Mouse (Mus musculus): Measurements from ENCODE around the gene Rfx8.

DNA sequence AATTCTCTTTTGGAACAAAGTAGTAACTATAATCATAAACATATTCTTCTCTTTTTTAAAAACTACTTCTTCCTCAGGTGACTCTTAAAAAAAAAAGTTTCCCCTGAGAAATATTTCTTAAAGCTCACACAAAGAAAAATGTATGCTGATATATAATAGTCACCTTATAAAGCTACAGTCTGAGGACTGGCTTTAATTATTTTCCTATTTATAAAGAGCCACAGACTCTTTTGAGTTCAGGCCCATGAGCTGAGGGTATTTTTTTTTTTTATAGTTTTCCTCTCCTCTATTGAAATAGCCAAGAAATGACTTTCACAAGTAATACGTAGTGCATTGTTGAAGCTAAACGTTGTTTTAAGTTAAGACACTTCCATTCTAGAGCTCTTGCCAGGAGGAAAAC, 611 bp downstream of the Rfx8 start:
- TF ChIP-seq POLR2A (IDR thresholded peaks at IDR 0.05; ENCODE audit: borderline replicate concordance, extremely low read depth, insufficient read depth, insufficient read length, poor library complexity, severe bottlenecking) (no peak), CTCF (IDR thresholded peaks at IDR 0.05; ENCODE audit: borderline replicate concordance, extremely low read depth, insufficient read depth, insufficient read length) (no peak)

Measured in brain, embryonic 14.5 days (tissue).